8 mouse cellular contexts compared by ENCODE assay signal in the genomic region with DNA sequence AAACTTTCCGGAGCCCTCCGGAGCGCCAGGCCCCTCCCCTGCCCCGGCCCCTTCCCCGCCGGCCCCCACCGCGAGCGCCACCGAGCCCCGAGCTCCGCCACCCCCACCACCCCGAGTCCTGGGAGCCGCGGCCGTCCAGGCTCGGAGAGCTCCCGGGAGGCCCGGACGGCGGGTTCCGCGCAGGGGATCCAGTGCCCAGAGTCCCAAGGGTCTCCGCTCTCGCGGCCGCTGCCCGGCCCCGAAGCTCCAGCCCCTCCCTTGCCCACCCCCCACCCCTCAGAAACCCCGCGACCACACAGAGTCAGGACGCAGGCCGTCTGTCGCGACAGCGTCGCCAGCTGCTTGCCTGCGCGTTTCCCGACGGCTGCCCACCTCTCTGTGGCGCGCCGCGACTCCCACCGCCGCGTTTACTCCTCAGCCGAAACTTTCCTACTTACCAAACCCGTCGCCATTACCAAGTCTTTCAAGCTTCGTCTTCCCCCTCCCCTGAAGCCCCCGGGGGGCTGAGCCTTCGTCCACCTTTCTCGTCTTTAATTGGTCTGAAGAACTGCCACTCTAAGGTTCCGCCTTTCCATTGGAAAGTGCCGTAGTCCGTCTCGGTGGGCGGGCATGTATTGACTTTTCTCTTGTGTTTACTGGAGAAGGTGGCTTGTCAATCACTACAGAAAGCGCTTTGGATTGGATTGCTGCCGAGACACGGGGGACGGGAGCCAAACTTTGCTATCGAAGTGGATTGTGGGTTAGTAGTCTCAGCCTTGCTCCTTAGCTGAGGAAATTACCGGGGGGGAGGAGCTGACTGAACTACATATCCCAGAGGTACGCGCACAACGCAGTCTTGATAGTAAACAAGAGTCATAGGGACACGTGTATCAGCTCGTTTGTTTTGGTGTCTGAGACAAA. TPM values are rescaled to one million over a fixed set of nuclear protein-coding genes. Genes with fewer than 3 reads are reported as not detected.
A peak's percentile ranks its signal among the peaks of the same experiment; 100 is the strongest.
DNase-seq lines count a peak whose midpoint lies in the region; ATAC-seq lines count a peak whose summit lies in the region.

A gene (minus strand): TSS at position 777 of the 900 bp plus-strand sequence.

- H3K27ac ChIP-seq in hindbrain, embryonic 15.5 days (replicated peaks): peak within 1 kb of the TSS; percentile 97

- peak within 1 kb of the TSS; percentile 81 for H3K9ac ChIP-seq in hindbrain, embryonic 15.5 days

- DNase-seq in T-cell, adult 2 months (ENCODE audit: low spot score): peak; percentile 99
- DNase-seq in cerebellum, postnatal 36 days: peak; percentile 99 to 100
- peak; percentile 99 to 100 for DNase-seq in frontal cortex, postnatal 36 days (ENCODE audit: low spot score in 2 of 2)
- peak; percentile 100 for DNase-seq in left cerebral cortex, adult 11 months (ENCODE audit: low spot score)
- peak; percentile 98 to 99 for DNase-seq in lung, postnatal 4 days
- peak; percentile 100 for DNase-seq in retina, postnatal 7 days (ENCODE audit: low read depth, low spot score)
- DNase-seq in urinary bladder, adult 2 months (ENCODE audit: low spot score): peak; percentile 86

- no peaks in the 10 kb centered on the region for H3K27me3 ChIP-seq in hindbrain, embryonic 15.5 days

- peaks cover 11% of the 10 kb centered on the region; the same call in 1 of the 2 replicates for H3K4me1 ChIP-seq in hindbrain, embryonic 15.5 days (replicated peaks)

- H3K4me2 ChIP-seq in hindbrain, embryonic 15.5 days: peak within 1 kb of the TSS; percentile 74

- H3K4me3 ChIP-seq in hindbrain, embryonic 15.5 days: peak within 1 kb of the TSS; percentile 93

- WGBS in hindbrain, embryonic 15.5 days: under 1% methylated on average over 67 of the region's 71 CpGs

- H3K9me3 ChIP-seq in hindbrain, embryonic 15.5 days: no peaks in the 10 kb centered on the region

- ATAC-seq in hindbrain, embryonic 15.5 days (ENCODE audit: low FRiP score, low read depth): peak; percentile 98

- no peaks in the 10 kb centered on the region for H3K36me3 ChIP-seq in hindbrain, embryonic 15.5 days

RNA-seq across cellular contexts. Expression of the gene that starts here (rescaled TPM):
- 47.1 and 48.2 TPM in 2 replicates for polyA plus RNA-seq in hindbrain, embryonic 15.5 days (2015; fragmentation: Nextera tagmentation; extraction: Ambion mirVana)
- 92.7 and 104 TPM in 2 replicates for polyA plus RNA-seq in urinary bladder, adult 2 months (2012; rRNA removed)

Comparison
In these comparisons a context has a peak if more than half of its experiments do, and no peak if none do; other contexts are left out.
1. Peak in every context shown above with its lines: DNase-seq, ATAC-seq, H3K4me3 ChIP-seq and H3K27ac ChIP-seq.